Mouse (Mus musculus): ENCODE data around the gene Mrgprb3.

The Mrgprb3 gene

DNA sequence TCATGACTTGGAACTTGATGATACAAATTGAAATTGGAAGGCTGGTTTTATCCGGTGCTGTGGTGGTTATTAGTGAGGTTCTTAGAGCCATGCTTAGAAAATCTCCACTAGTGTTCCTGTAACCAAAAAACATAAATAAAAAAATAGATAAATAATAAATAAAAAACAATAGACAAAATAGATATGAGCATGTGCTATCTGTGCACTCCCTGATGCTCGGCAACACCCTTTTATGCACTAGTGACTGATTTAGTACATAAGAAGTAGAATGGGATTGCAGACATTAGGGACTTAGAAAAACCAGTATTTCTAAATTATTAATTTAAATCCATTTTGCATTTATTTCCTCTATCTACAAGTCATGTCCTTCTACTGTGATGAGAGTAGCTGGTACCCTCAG lies at the start of gene Mrgprb3:
TSS of gene Mrgprb3 (minus strand) at position 101 of the 400 bp plus-strand sequence.
- no peak for DNase-seq

All from thymus, adult 18-20 months (tissue).